Mouse (Mus musculus) hindbrain, embryonic 16.5 days (tissue): ENCODE data around the gene Ppp4r3a. TPM values are rescaled to one million over a fixed set of nuclear protein-coding genes. Genes with fewer than 3 reads are reported as not detected.

Source experiments
- ATAC-seq: fragments of 200-750 bp; cut with Nextera tagmentation; 2 replicates; pipeline ENCODE4 v1.8.0; 2017; ENCODE audit warnings: moderate TSS enrichment, moderate library complexity
- H3K27ac ChIP-seq: fragments of 300-500 bp; sonication (generic); 2 replicates; pipeline ENCODE4 v1.5.1; 2014; ENCODE audit warnings: low read depth, mild to moderate bottlenecking, control low read depth, low read length, moderate library complexity
- H3K27me3 ChIP-seq: fragments of 300-500 bp; sonication (generic); replicated peaks from 2 replicates; pipeline ENCODE4 v1.6.1; 2014; ENCODE audit warnings: low read length; ENCODE audit not compliant: control insufficient read depth, insufficient read depth
- H3K36me3 ChIP-seq: fragments of 300-500 bp; sonication (generic); 2 replicates; pipeline ENCODE4 v1.6.1; 2014; ENCODE audit warnings: mild to moderate bottlenecking, low read length, moderate library complexity, mixed read lengths; ENCODE audit not compliant: control insufficient read depth, insufficient read depth
- H3K4me1 ChIP-seq: fragments of 300-500 bp; sonication (generic); 2 replicates; pipeline ENCODE4 v1.6.1; 2014; ENCODE audit warnings: low read depth, low read length; ENCODE audit not compliant: control insufficient read depth, insufficient read depth
- H3K4me2 ChIP-seq: fragments of 300-500 bp; sonication (generic); 2 replicates; pipeline ENCODE4 v1.6.1; 2014; ENCODE audit warnings: mild to moderate bottlenecking, low read length, control low read depth, moderate library complexity
- H3K4me3 ChIP-seq: fragments of 300-500 bp; sonication (generic); 2 replicates; pipeline ENCODE4 v1.5.1; 2014; ENCODE audit warnings: mild to moderate bottlenecking, low read length, control low read depth, moderate library complexity
- H3K9ac ChIP-seq: fragments of 300-500 bp; sonication (generic); 2 replicates; pipeline ENCODE4 v1.6.1; 2014; ENCODE audit warnings: low read depth, mild to moderate bottlenecking, control low read depth, low read length, moderate library complexity
- H3K9me3 ChIP-seq: fragments of 300-500 bp; sonication (generic); 2 replicates; pipeline ENCODE4 v1.6.1; 2014; ENCODE audit warnings: mild to moderate bottlenecking, low read length, moderate library complexity; ENCODE audit not compliant: control insufficient read depth
- WGBS: fragments of 180-500 bp; shearing (Covaris S2); extraction: QIAGEN DNeasy Blood & Tissue Kit; methylation state at CpG from one replicate; pipeline ENCODE4 v1.1.7; 2014; 5-methylcytosine and 5-hydroxymethylcytosine counted together
- microRNA counts: library from miRNA; unstranded; fragments of <30 nt; microRNA quantifications from one replicate; lab custom pipeline; 2016
- microRNA-seq: library from miRNA; unstranded; fragments of <30 nt; microRNA quantifications from one replicate; pipeline ENCODE4, GENCODE M21; 2017
- polyA plus RNA-seq: library from polyadenylated mRNA; unstranded; fragments of >200 nt; fragmentation: Nextera tagmentation; extraction: Ambion mirVana; gene quantifications from 2 replicates; pipeline ENCODE4 v1.2.1, GENCODE M21; 2015

Ppp4r3a gene
- polyA plus RNA-seq, 1 experiment from 2014 or later: 18.9 TPM

DNA sequence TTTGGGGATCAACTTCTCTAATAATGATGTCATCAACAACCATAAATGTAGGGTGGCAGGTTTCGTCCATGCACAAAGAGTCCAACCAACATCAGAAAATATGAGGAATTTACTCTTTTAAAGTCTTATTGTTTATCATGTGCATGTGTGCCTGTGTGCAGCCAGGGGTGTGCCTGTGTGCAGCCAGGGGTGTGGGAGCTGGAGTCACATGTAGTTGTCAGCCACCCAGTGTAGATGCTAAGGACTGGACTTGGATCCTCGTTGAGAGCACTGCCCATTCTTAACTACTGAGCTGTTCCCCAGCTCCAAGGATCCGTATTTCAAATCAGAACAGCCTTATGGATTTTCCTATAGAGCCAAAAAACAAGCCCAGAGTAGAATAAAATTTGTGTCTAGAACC is 92.4 kb downstream of the Ppp4r3a start:
- Histone ChIP-seq H3K4me1 (peaks cover 35% of the 10 kb centered on the region), H3K27ac (peak overlapping the region; percentile 32; the same call in 1 of the 2 replicates)
- ATAC-seq: no peak

DNA sequence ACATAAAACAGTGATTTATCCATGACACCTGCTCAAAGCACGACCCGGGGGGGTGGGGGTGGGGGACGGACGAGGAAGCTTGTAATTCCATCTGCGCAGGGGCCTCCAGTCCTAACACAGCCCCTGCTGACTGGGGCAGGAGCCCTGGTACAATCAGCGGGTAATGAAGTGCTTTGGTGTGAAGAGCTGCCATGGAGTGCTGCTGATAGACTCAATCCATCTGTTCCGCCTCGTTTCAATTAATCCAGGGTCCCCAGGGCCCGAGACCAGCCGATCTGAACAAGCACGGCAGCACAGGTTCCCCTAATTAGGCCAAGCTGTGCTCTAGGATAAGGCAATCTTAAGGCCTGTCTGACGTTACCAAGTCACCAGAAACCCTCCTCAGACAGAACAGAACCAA is 93.2 kb downstream of the Ppp4r3a start:
- no peak overlapping the region for H3K9ac ChIP-seq
- H3K27me3 ChIP-seq: no peaks in the 10 kb centered on the region
- H3K9me3 ChIP-seq: no peaks in the 10 kb centered on the region
- H3K36me3 ChIP-seq: no peaks in the 10 kb centered on the region
- no peak overlapping the region for H3K4me2 ChIP-seq
- H3K4me3 ChIP-seq: no peak overlapping the region
- H3K27ac ChIP-seq: peak overlapping the region; percentile 32
- WGBS: 14% methylated on average over 12 of the region's 12 CpGs
- peaks cover 26% of the 10 kb centered on the region for H3K4me1 ChIP-seq
- ATAC-seq: peak; percentile 57

More for the DNA sequence above, 92.4 kb downstream of the Ppp4r3a start:
- WGBS: 69% methylated on average over 3 of the region's 3 CpGs
- H3K4me3 ChIP-seq: no peak overlapping the region
- H3K4me2 ChIP-seq: no peak overlapping the region
- H3K27me3 ChIP-seq: no peaks in the 10 kb centered on the region
- H3K36me3 ChIP-seq: no peaks in the 10 kb centered on the region
- no peaks in the 10 kb centered on the region for H3K9me3 ChIP-seq
- H3K9ac ChIP-seq: no peak overlapping the region

DNA sequence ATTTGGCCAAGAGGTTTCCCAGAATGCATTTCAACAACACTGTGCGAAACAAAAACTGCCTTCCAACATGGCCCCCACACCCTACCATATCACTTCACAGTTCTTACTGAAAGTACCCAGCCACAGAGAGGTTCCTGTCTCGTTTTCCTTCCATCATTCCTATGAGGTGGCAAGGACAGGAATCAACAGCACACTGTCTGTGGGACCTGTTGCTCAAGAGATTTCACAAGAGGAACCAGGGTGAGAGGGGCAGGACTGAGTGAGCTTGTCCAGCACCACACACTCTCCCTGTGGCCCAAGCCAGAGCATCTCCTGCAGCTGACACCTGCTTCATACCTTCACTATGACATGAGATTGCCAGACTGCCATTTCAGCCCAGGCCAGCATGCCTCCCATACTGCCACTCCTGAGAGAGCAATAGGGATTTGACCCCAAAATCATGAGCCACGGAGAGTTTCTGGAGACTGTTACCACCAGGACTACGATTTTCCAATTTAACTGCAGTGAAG is 93.7 kb downstream of the Ppp4r3a start:
- Histone ChIP-seq H3K36me3 (no peaks in the 10 kb centered on the region), H3K4me2 (no peak overlapping the region), H3K27me3 (no peaks in the 10 kb centered on the region), H3K9me3 (no peaks in the 10 kb centered on the region), H3K27ac (peak overlapping the region; percentile 23; the same call in 1 of the 2 replicates), H3K9ac (no peak overlapping the region), H3K4me1 (peaks cover 24% of the 10 kb centered on the region), H3K4me3 (no peak overlapping the region)
- 50% methylated on average over 4 of the region's 4 CpGs for WGBS
- no peak for ATAC-seq

MicroRNA genes within 50 kb of the gene (microRNA counts, 519-probe panel; counts per million panel counts)
- microRNA mmu-miR-1190 (lab: Ali Mortazavi, UCI): 2,363 counts per million, percentile 56 among the panel's probes with 10 or more counts

Small RNA genes within 50 kb of the gene (microRNA-seq; reads per million reads assigned to microRNA genes)
- not detected for gene Mir1190

Other genes with a start within 250 kb of the Ppp4r3a start
- gene Gpr68, start 175.5 kb downstream of the Ppp4r3a start, polyA plus RNA-seq: 6.3 and 6.8 TPM in 2 replicates
- gene Ccdc88c, start 54.6 kb downstream of the Ppp4r3a start, polyA plus RNA-seq: 9.0 and 10.9 TPM in 2 replicates